Mouse (Mus musculus): Measurements from ENCODE around the gene Gm28374. TPM values are rescaled to one million over a fixed set of nuclear protein-coding genes. Genes with fewer than 3 reads are reported as not detected.
"Not testable (repeated sequence)": the region's sequence is repeated elsewhere in the genome, so short reads cannot be mapped to it uniquely, and the experiment has no call there.

The Gm28374 gene
- total RNA-seq (2014; rRNA removed) (0.69 TPM in 1 of 2 replicates, not detected in the other), polyA plus RNA-seq (2015; fragmentation: Nextera tagmentation; extraction: Ambion mirVana) (0.57 and 0.68 TPM in 2 replicates)

DNA sequence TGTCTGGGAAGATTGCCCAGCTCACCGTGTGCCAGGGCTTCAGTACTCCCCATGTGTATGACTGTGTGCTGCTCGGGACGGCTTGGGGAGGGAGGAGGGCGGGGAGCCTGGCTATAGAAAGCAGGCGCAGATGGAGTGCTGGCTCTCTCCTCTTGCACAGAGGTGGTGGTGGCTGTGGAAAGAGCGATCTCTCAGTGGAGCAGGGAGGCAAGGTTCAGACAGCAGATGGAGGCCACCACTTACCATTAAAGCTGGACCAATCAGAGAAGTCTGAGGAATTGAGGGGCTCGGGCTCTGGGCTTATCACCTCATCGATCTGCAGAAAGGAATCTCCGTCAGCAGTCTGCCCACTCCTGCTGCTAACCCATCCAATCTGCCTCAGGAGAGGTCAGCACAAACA lies at the start of gene Gm28374:
Gene Gm28374 (minus strand): TSS at position 101 of the 400 bp plus-strand sequence.
- Histone ChIP-seq H3K27me3 (ENCODE audit: insufficient read depth, low read length) (no peaks in the 10 kb centered on the region), H3K9me3 (ENCODE audit: low read length) (no peaks in the 10 kb centered on the region), H3K9ac (no peak within 1 kb of the TSS), H3K4me3 (ENCODE audit: low read depth, low read length) (no peak within 1 kb of the TSS), H3K36me3 (ENCODE audit: insufficient read depth) (peaks cover 37% of the 10 kb centered on the region), H3K4me2 (ENCODE audit: low read depth) (no peak within 1 kb of the TSS), H3K27ac (ENCODE audit: low read depth, low read length) (no peak within 1 kb of the TSS), H3K4me1 (ENCODE audit: insufficient read depth) (peaks cover 8% of the 10 kb centered on the region; the same call in 1 of the 2 replicates)
- TF ChIP-seq CTCF (IDR thresholded peaks at IDR 0.05; ENCODE audit: low read depth), result no peak
- no peak for DNase-seq
- 83% methylated on average over 9 of the region's 9 CpGs for WGBS
- ATAC-seq, result no peak

DNA sequence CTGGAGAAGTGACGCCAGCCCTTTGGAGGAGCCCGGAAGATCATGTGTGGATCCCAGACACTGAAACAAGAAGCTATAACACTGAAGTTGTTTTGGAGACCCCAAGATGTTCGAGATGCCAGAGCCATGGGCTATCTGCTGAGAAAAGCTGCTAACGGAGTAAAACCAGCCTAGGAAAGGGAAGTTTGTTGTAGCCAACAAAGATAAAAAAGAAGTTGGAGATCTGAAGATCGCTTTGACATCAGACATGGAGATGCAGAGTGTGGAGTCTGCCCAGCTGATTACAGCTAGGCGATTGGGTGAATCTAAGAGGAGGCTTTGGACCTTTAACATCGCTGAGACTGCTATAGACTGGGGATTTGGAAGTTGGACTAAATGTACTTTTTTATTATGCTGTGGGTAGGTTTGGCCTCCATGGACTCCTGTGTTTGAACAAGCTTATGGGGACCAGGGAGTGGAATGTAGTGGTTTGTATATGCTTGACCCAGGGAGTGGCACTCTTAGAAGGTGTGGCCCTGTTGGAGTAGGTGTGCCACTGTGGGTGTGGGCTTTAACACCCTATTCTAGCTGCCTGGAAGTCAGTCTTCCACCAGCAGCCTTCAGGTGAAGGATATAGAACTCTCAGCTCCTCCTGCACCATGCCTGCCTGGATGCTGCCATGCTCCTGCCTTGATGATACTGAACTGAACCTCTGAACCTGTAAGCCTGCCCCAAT lies 48.5 kb upstream of the Gm28374 start:
- not testable (repeated sequence) for H3K4me3 ChIP-seq (ENCODE audit: low read depth, low read length); H3K27me3 ChIP-seq (ENCODE audit: insufficient read depth, low read length); H3K9me3 ChIP-seq (ENCODE audit: low read length); H3K4me1 ChIP-seq (ENCODE audit: insufficient read depth); H3K27ac ChIP-seq (ENCODE audit: low read depth, low read length); H3K9ac ChIP-seq; H3K4me2 ChIP-seq (ENCODE audit: low read depth); ATAC-seq; DNase-seq
- peaks cover 18% of the 10 kb centered on the region for H3K36me3 ChIP-seq (ENCODE audit: insufficient read depth)
- WGBS, result 81% methylated on average over 7 of the region's 7 CpGs

DNA sequence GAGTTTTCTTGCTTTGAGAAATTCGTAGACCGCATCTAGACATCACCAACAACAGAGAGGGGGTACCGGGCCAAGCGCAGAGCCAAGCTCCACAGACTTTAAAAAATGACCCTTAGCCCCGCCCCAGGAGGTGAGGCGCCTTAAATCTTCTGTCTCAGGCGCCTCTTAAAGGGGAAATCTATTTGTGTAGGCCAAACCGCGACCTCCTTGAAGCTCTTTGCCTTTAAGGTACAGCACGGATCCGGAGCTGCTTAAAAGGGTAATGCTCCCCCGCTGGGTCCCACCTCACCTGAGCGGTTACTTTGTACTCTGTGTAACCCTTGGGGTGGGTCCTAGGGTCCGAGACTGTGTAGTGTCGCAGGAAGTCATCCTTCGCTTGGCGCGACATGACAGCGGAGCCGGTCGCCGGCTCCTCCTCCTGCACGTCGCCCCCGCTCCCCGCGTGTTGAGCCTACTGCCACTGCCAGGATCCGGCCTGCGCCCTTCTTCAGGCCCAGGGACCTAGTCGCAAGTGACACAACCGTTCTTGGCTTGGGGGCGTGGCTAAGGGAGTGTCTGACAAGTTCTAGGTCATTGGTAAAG lies 45.8 kb upstream of the Gm28374 start, which contains the start of gene Snx15:
Gene Snx15 (minus strand): TSS at position 545 of the 582 bp plus-strand sequence.
- Histone ChIP-seq H3K4me2 (ENCODE audit: low read depth) (peak within 1 kb of the TSS; percentile 65), H3K27ac (ENCODE audit: low read depth, low read length) (peak within 1 kb of the TSS; percentile 95), H3K4me3 (ENCODE audit: low read depth, low read length) (peak within 1 kb of the TSS; percentile 51), H3K27me3 (ENCODE audit: insufficient read depth, low read length) (no peaks in the 10 kb centered on the region), H3K9ac (peak within 1 kb of the TSS; percentile 68), H3K36me3 (ENCODE audit: insufficient read depth) (no peaks in the 10 kb centered on the region), H3K9me3 (ENCODE audit: low read length) (no peaks in the 10 kb centered on the region), H3K4me1 (ENCODE audit: insufficient read depth) (no peaks in the 10 kb centered on the region; the same call in 1 of the 2 replicates)
- TF ChIP-seq CTCF (IDR thresholded peaks at IDR 0.05; ENCODE audit: low read depth), result no peak
- peak; percentile 97 for ATAC-seq
- 0% methylated on average over 32 of the region's 32 CpGs for WGBS
- peak; percentile 96 for DNase-seq

DNA sequence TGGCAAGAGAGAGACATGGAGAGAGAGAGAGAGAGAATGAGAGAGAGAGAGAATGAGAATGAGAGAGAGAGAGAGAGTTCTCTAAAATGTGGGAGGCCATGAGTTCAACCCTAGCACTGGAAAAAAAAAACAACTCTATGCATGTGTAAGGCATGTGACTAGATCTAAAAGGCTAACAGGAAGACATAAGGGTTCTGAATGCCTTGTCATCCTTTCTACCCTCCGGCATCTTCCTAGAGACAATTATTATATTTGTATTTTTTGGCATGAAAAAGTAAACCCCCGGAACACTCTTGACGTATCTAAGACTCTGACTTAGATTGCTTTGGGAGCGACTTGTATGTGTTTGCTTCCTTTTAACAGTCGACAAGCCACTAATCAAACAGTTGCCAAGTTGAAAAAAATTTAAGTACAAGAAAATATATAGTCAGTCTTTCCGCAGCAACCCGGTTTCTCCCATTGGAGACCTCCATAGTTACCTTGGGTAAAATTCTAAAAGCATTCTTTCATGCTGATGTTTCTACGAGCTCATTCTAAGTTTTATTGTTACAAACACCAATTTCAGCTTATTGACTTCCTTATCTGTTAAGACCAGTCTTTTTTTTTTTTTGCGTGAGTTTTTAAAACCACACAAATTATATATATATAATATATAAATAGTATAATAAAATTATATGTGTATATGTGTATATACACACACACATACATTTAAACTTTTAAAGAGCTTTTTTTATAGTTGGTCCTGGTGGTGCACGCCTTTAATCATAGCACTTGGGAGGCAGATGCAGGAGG lies 44.9 kb upstream of the Gm28374 start:
- H3K9me3 ChIP-seq (ENCODE audit: low read length), result no peaks in the 10 kb centered on the region
- 74% methylated on average over 10 of the region's 10 CpGs for WGBS
- H3K27me3 ChIP-seq (ENCODE audit: insufficient read depth, low read length), result no peaks in the 10 kb centered on the region
- no peak overlapping the region for H3K27ac ChIP-seq (ENCODE audit: low read depth, low read length)
- H3K4me3 ChIP-seq (ENCODE audit: low read depth, low read length), result peak overlapping the region; percentile 51
- peak overlapping the region; percentile 65 for H3K4me2 ChIP-seq (ENCODE audit: low read depth)
- no peak overlapping the region for H3K9ac ChIP-seq
- ATAC-seq (no peak), DNase-seq (no peak)
- no peak for TF ChIP-seq CTCF (IDR thresholded peaks at IDR 0.05; ENCODE audit: low read depth)
- no peaks in the 10 kb centered on the region; the same call in 1 of the 2 replicates for H3K4me1 ChIP-seq (ENCODE audit: insufficient read depth)
- no peaks in the 10 kb centered on the region for H3K36me3 ChIP-seq (ENCODE audit: insufficient read depth)

DNA sequence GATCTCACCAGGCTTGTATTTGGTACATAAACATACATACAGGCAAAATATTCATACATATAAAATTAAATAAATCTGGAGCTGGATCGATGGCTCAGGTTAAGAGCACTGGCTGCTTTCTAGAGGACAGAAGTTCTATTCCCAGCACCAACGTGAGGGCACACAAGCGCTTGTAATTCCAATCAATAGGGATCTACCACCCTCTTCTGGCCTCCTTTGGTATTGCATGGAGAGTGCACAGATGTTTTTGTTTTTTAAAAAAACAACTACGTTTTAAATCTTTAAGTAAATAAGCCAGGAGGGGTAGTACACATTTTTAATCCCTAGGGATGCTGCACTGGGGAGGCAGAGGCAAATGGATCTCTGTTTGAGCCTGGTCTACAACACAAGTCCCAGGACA lies 44.2 kb upstream of the Gm28374 start:
- peak; percentile 61 for DNase-seq

DNA sequence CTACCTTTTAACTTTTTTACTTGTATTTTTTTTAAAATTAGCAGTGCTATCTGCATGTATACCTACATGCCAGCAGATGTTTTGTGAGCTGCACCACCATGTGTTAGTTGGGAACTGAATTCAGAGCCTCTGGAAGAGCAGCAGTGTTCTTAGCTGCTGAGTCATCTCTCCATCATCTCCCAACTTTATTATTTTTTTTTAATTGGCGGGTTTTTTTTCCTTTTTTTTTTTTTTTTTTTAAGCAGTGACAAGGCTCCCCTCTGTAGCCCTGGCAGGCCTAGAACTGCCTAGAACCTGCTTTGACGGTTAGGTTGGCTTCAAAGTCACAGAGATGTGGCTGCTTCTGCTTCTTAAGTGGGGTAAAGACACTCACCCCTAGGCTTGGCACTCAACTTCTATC lies 42.8 kb upstream of the Gm28374 start:
- no peak overlapping the region for H3K4me3 ChIP-seq (ENCODE audit: low read depth, low read length)
- ATAC-seq, result no peak
- 71% methylated on average over 2 of the region's 2 CpGs for WGBS
- TF ChIP-seq CTCF (IDR thresholded peaks at IDR 0.05; ENCODE audit: low read depth), result no peak
- no peaks in the 10 kb centered on the region for H3K27me3 ChIP-seq (ENCODE audit: insufficient read depth, low read length)
- H3K4me1 ChIP-seq (ENCODE audit: insufficient read depth), result no peaks in the 10 kb centered on the region; the same call in 1 of the 2 replicates
- no peak overlapping the region for H3K4me2 ChIP-seq (ENCODE audit: low read depth)
- no peak overlapping the region for H3K9ac ChIP-seq
- DNase-seq, result no peak
- no peaks in the 10 kb centered on the region for H3K9me3 ChIP-seq (ENCODE audit: low read length)
- peaks cover 12% of the 10 kb centered on the region for H3K36me3 ChIP-seq (ENCODE audit: insufficient read depth)
- H3K27ac ChIP-seq (ENCODE audit: low read depth, low read length), result no peak overlapping the region

More for the DNA sequence above, 44.2 kb upstream of the Gm28374 start:
- no peak overlapping the region for H3K27ac ChIP-seq (ENCODE audit: low read depth, low read length)
- H3K4me1 ChIP-seq (ENCODE audit: insufficient read depth), result no peaks in the 10 kb centered on the region; the same call in 1 of the 2 replicates
- TF ChIP-seq CTCF (IDR thresholded peaks at IDR 0.05; ENCODE audit: low read depth), result peak; percentile 71
- no peak for ATAC-seq
- H3K36me3 ChIP-seq (ENCODE audit: insufficient read depth), result peaks cover 4% of the 10 kb centered on the region; the same call in 1 of the 2 replicates
- H3K4me2 ChIP-seq (ENCODE audit: low read depth), result no peak overlapping the region
- H3K9me3 ChIP-seq (ENCODE audit: low read length), result no peaks in the 10 kb centered on the region
- no peak overlapping the region for H3K4me3 ChIP-seq (ENCODE audit: low read depth, low read length)
- H3K27me3 ChIP-seq (ENCODE audit: insufficient read depth, low read length), result no peaks in the 10 kb centered on the region
- 24% methylated on average over 4 of the region's 4 CpGs for WGBS
- no peak overlapping the region for H3K9ac ChIP-seq
